8 mouse cellular contexts compared by ENCODE assay signal in genomic region chr11:20455865-20456648, GRCm38 (mm10).
DNase-seq lines count a peak whose midpoint lies in the region; ATAC-seq lines count a peak whose summit lies in the region.

No protein-coding gene starts in this region.

- H3K27me3 ChIP-seq in embryonic facial prominence, embryonic 14.5 days (replicated peaks; ENCODE audit: control insufficient read depth, insufficient read depth, low read length) = 0 out of 2 replicates have a peak, but pooled peaks cover 6% of the 10 kb centered on the region
- H3K27me3 ChIP-seq in midbrain, embryonic 10.5 days (ENCODE audit: low read depth, poor library complexity, severe bottlenecking) = peaks cover 28% of the 10 kb centered on the region

- H3K36me3 ChIP-seq in embryonic facial prominence, embryonic 14.5 days (ENCODE audit: control insufficient read depth, insufficient read depth, low read length) = no peaks in the 10 kb centered on the region
- no peaks in the 10 kb centered on the region for H3K36me3 ChIP-seq in midbrain, embryonic 10.5 days

- H3K4me1 ChIP-seq in embryonic facial prominence, embryonic 14.5 days (ENCODE audit: control insufficient read depth, insufficient read depth, low read length) = peaks cover 15% of the 10 kb centered on the region; the same call in 1 of the 2 replicates
- H3K4me1 ChIP-seq in midbrain, embryonic 10.5 days = peaks cover 20% of the 10 kb centered on the region

- H3K9me3 ChIP-seq in embryonic facial prominence, embryonic 14.5 days (ENCODE audit: control insufficient read depth, low read length) = no peaks in the 10 kb centered on the region
- no peaks in the 10 kb centered on the region for H3K9me3 ChIP-seq in midbrain, embryonic 10.5 days (replicated peaks)

- H3K4me2 ChIP-seq in embryonic facial prominence, embryonic 14.5 days (ENCODE audit: low read depth, low read length) = peak overlapping the region; percentile 81

- no peak for DNase-seq in cerebellum, postnatal 4 days (ENCODE audit: low spot score in 2 of 2)
- peak; percentile 46 for DNase-seq in Muller cell, postnatal 12 days (ENCODE audit: inconsistent ontology term)
- peak; percentile 38 for DNase-seq in embryonic facial prominence, embryonic 14.5 days (ENCODE audit: low spot score)
- peak; percentile 45 for DNase-seq in kidney, adult 11 months
- DNase-seq in midbrain, embryonic 10.5 days (ENCODE audit: low spot score) = peak; percentile 57
- DNase-seq in spleen, postnatal 10 days (ENCODE audit: low spot score in 2 of 2) = no peak
- DNase-seq in layer of hippocampus, adult 8-10 months (ENCODE audit: low spot score in 2 of 2) = no peak

- 3% methylated on average over 19 of the region's 19 CpGs for whole genome bisulfite sequencing in embryonic facial prominence, embryonic 14.5 days
- WGBS in midbrain, embryonic 10.5 days = 2% methylated on average over 19 of the region's 19 CpGs

- H3K4me3 ChIP-seq in embryonic facial prominence, embryonic 14.5 days (ENCODE audit: low read depth, low read length) = peak overlapping the region; percentile 48
- peak overlapping the region; percentile 68 for H3K4me3 ChIP-seq in midbrain, embryonic 10.5 days

- peak overlapping the region; percentile 52 for H3K9ac ChIP-seq in embryonic facial prominence, embryonic 14.5 days (ENCODE audit: low read depth, low read length)

- H3K27ac ChIP-seq in embryonic facial prominence, embryonic 14.5 days (replicated peaks; ENCODE audit: low read depth, low read length) = no peak overlapping the region
- H3K27ac ChIP-seq in midbrain, embryonic 10.5 days (replicated peaks) = peak overlapping the region; percentile 63

- peak; percentile 84 for ATAC-seq in cerebellum, adult (ENCODE audit: insufficient number of reproducible peaks, low FRiP score, low TSS enrichment)
- no peak for ATAC-seq in embryonic facial prominence, embryonic 14.5 days (ENCODE audit: low read depth)

Comparison
In these comparisons a context has a peak if more than half of its experiments do, and no peak if none do; other contexts are left out.
1. DNase-seq: peak in Muller cell, postnatal 12 days (single experiment), embryonic facial prominence, embryonic 14.5 days (single experiment), kidney, adult 11 months (single experiment) and midbrain, embryonic 10.5 days (single experiment); none in cerebellum, postnatal 4 days (0 of 2), spleen, postnatal 10 days (0 of 2) and layer of hippocampus, adult 8-10 months (0 of 2).